Mouse (Mus musculus) kidney, adult 2 months (tissue): ENCODE data around the gene Nars2.

Experiments used
- CTCF ChIP-seq: fragments of 200-500 bp; conservative IDR thresholded peaks from 2 replicates; pipeline ENCODE4 v1.5.1; 2011; ENCODE audit warnings: low read depth, mild to moderate bottlenecking, control low read depth, low read length, moderate library complexity, mixed read lengths; ENCODE audit not compliant: insufficient read depth, insufficient read length
- POLR2A ChIP-seq: fragments of 200-500 bp; IDR thresholded peaks from one replicate; pipeline ENCODE4 v1.6.1; 2011; ENCODE audit warnings: low read depth, low read length, control low read depth

DNA sequence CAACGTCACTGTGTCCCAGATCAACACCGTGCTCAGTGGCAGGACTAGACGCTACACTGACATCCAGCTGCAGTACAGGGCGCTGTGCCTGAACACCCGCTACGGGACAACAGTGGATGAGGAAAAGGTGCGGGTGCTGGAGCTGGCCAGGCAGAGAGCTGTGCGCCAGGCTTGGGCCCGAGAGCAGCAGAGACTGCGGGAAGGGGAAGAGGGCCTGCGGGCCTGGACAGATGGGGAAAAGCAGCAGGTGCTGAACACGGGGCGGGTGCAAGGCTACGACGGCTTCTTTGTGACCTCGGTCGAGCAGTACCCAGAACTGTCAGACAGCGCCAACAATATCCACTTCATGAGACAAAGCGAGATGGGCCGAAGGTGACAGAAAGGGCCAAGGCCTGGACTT is 45.1 kb upstream of the Nars2 start:
- no peak for TF ChIP-seq CTCF
- TF ChIP-seq POLR2A, result no peak
